Mouse (Mus musculus) megakaryocyte, adult 5-6 weeks (primary cell): Measurements from ENCODE around the gene Anxa6. TPM values are rescaled to one million over a fixed set of nuclear protein-coding genes. Genes with fewer than 3 reads are reported as not detected.

Source experiments
- ATAC-seq: 2 replicates; pipeline ENCODE4 v1.8.0; 2016; ENCODE audit warnings: mild to moderate bottlenecking, inconsistent platforms; ENCODE audit not compliant: poor library complexity, severe bottlenecking
- total RNA-seq, 2 experiments: library from RNA; stranded (forward) in 1 of 2; stranded (reverse) in 1 of 2; fragments of 153-499, 151-499 nt in 1 of 2; fragments of 221-1000, 200-1000 nt in 1 of 2; gene quantifications; 2 replicates each; pipeline versions ENCODE4 v1.2.3 to v1.2.4; 2015 to 2017

The Anxa6 gene
- total RNA-seq, 2 experiments from 2014 or later, result 112 to 245 TPM

GRCm38 (mm10) chr11:54931405-54932093 lies 101.7 kb downstream of the Anxa6 start:
- no peak for ATAC-seq

- ATAC-seq, result no peak
These were observed 102.8 kb downstream of the Anxa6 start for GRCm38 (mm10) chr11:54930318-54930979.

DNA sequence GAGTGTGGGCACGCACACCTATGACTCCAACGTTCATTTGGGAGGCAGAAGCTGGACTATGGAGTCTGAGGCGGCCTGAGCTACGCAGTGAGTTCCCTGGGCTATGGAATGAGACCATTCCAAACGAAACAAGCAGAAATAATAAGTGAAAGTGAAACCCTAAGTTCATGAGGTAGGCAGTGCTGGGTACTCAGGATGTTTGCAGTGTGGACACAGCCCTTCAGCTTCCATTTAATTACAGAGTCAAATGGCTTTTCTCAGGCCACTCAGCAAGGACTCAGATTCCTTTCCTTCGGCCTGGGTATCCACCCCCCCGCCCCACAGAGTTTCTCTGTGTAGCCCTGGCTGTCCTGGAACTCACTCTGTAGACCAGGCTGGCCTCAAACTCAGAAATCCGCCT lies 103.5 kb downstream of the Anxa6 start:
- no peak for ATAC-seq

GRCm38 (mm10) chr11:54929290-54929689 lies 104.0 kb downstream of the Anxa6 start:
- no peak for ATAC-seq

Other genes starting within 250 kb of the Anxa6 start
- 70.3 and 73.9 TPM in 2 replicates for gene Cdc42se2, start 245.8 kb downstream of the Anxa6 start, total RNA-seq (2015)
- gene Cdc42se2, start 245.8 kb downstream of the Anxa6 start, total RNA-seq (2017), result 92.6 and 94.5 TPM in 2 replicates
- 0.85 and 6.1 TPM in 2 replicates for gene Lyrm7, start 172.5 kb downstream of the Anxa6 start, total RNA-seq (2015)
- gene Lyrm7, start 172.5 kb downstream of the Anxa6 start, total RNA-seq (2017), result 5.3 and 14.8 TPM in 2 replicates
- 370 and 459 TPM in 2 replicates for gene Hint1, start 167.1 kb downstream of the Anxa6 start, total RNA-seq (2015)
- gene Hint1, start 167.1 kb downstream of the Anxa6 start, total RNA-seq (2017), result 411 and 450 TPM in 2 replicates
- 52.7 and 58.3 TPM in 2 replicates for gene Gpx3, start 131.0 kb downstream of the Anxa6 start, total RNA-seq (2015)
- 1.8 and 6.0 TPM in 2 replicates for gene Gpx3, start 131.0 kb downstream of the Anxa6 start, total RNA-seq (2017)
- gene Tnip1, start 70.5 kb downstream of the Anxa6 start, total RNA-seq (2015), result 28.3 and 32.6 TPM in 2 replicates
- gene Tnip1, start 70.5 kb downstream of the Anxa6 start, total RNA-seq (2017), result 26.7 and 47.2 TPM in 2 replicates
- gene Ccdc69, start 44.7 kb upstream of the Anxa6 start, total RNA-seq (2015), result 35.5 and 36.2 TPM in 2 replicates
- gene Ccdc69, start 44.7 kb upstream of the Anxa6 start, total RNA-seq (2017), result 32.6 and 35.6 TPM in 2 replicates
- gene Gm2a, start 64.7 kb upstream of the Anxa6 start, total RNA-seq (2015), result 242 and 244 TPM in 2 replicates
- gene Gm2a, start 64.7 kb upstream of the Anxa6 start, total RNA-seq (2017), result 179 and 191 TPM in 2 replicates
- gene Slc36a3, start 118.3 kb upstream of the Anxa6 start, total RNA-seq (2015), result 0.07 and 0.09 TPM in 2 replicates
- gene Slc36a3, start 118.3 kb upstream of the Anxa6 start, total RNA-seq (2017), result not detected in 2 replicates
- gene Slc36a2, start 151.6 kb upstream of the Anxa6 start, total RNA-seq (2015), result 0.21 and 0.25 TPM in 2 replicates
- 0.04 and 0.29 TPM in 2 replicates for gene Slc36a2, start 151.6 kb upstream of the Anxa6 start, total RNA-seq (2017)
- gene Slc36a1, start 170.9 kb upstream of the Anxa6 start, total RNA-seq (2015), result 22.2 and 24.7 TPM in 2 replicates
- 13.4 and 15.4 TPM in 2 replicates for gene Slc36a1, start 170.9 kb upstream of the Anxa6 start, total RNA-seq (2017)